Mouse (Mus musculus) G1E (cell line): ENCODE data around the gene Fam50b.

Experiments
- CTCF ChIP-seq: IDR thresholded peaks from 2 replicates; pipeline ENCODE4 v1.5.1; 2012; ENCODE audit warnings: low read depth, low read length, inconsistent platforms, mixed read lengths
- GATA1 ChIP-seq: IDR thresholded peaks from 2 replicates; pipeline ENCODE4 v1.6.1; 2012; ENCODE audit warnings: borderline replicate concordance, low read length, inconsistent platforms, mixed read lengths
- GATA2 ChIP-seq: IDR thresholded peaks from 2 replicates; pipeline ENCODE4 v1.6.1; 2012; ENCODE audit warnings: low read depth, low read length, inconsistent platforms, borderline replicate concordance
- TAL1 ChIP-seq: conservative IDR thresholded peaks from 2 replicates; pipeline ENCODE4 v1.6.1; 2012; ENCODE audit warnings: low read depth, low read length, inconsistent platforms, mixed read lengths

GRCm38 (mm10) chr13:34794426-34794825, 59.8 kb downstream of the Fam50b start:
- TF ChIP-seq GATA1 (no peak), CTCF (no peak), TAL1 (no peak), GATA2 (no peak)
